Mouse (Mus musculus): ENCODE measurements at regions not wholly inside any gene's neighbourhood (a gene's known extent, or its start where the extent isn't known, plus 50 kb on each side); places are given as distances from the start of the nearest gene placed in this dataset.

DNA sequence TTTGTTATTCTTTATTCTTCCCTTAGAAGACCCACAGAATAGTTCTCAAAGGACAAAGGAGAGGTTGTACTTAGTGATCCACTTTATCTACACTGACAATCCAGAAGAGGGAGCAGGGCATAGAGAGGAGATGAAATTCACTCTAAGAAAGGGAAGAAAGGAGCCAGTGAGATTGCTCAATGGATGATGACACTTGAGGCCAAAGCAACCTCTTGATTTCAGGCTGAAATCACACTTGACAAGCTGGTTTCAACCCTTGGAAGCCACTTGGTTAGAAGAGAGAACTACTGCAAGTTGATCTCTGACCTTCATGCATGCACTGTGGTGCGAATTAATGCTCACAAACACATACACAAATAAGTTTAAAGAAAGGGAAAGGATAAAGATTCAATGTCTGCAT, 66.5 kb downstream of the Ccnl1 start:
- 91% methylated on average over 1 of the region's 1 CpGs for WGBS
- no peaks in the 10 kb centered on the region for H3K9me3 ChIP-seq (ENCODE audit: control insufficient read depth, low read length)
- no peak overlapping the region for H3K4me2 ChIP-seq (ENCODE audit: low read length)
- no peak for ATAC-seq (ENCODE audit: insufficient number of reproducible peaks, insufficient read depth, low FRiP score, low read depth)
- no peaks in the 10 kb centered on the region for H3K27me3 ChIP-seq (ENCODE audit: control insufficient read depth, insufficient read depth, low read length)
- no peak overlapping the region for H3K4me3 ChIP-seq (ENCODE audit: control insufficient read depth in 1 of 2, insufficient read depth in 1 of 2, low read depth in 1 of 2, low read length in 2 of 2)
- H3K4me1 ChIP-seq (ENCODE audit: control insufficient read depth in 2 of 2, insufficient read depth in 2 of 2, low read length in 2 of 2): peaks cover 14 to 26% of the 10 kb centered on the region in 2 experiments
- H3K9ac ChIP-seq (ENCODE audit: low read length): no peak overlapping the region
- H3K27ac ChIP-seq (replicated peaks in 1 of 2; ENCODE audit: control insufficient read depth in 1 of 2, insufficient read depth in 1 of 2, low read depth in 2 of 2, low read length in 2 of 2): no peak overlapping the region
- no peaks in the 10 kb centered on the region for H3K36me3 ChIP-seq (ENCODE audit: control insufficient read depth, insufficient read depth, low read length)

DNA sequence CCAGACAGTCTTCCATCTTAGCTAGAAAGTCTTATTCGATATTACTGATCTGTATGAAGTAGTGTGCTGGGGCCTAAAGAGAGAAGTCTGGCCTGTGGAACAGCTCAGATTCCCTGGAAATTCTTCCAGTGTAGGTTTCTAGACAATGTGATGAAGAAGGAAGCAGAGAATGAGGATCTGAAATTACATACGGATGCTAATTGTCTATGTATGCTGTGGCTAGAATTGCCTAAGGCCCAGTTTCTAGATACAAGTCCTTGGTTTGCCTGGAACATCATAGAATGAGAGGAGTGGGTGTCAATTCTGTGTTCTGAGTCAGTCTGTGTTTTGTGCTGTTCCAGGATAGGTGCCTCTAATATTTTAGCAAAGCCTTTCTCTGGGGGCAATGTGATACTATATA, 66.9 kb downstream of the Ccnl1 start:
- 93% methylated on average over 2 of the region's 2 CpGs for WGBS
- no peak overlapping the region for H3K9ac ChIP-seq (ENCODE audit: low read length)
- ATAC-seq (ENCODE audit: insufficient number of reproducible peaks, insufficient read depth, low FRiP score, low read depth): no peak

GRCm38 (mm10) chr3:65888921-65889320, 69.1 kb downstream of the Ccnl1 start:
- WGBS: 9% methylated on average over 3 of the region's 3 CpGs
- Histone ChIP-seq H3K4me2 (ENCODE audit: low read length) (no peak overlapping the region), H3K36me3 (ENCODE audit: control insufficient read depth, insufficient read depth, low read length) (no peaks in the 10 kb centered on the region), H3K27ac (replicated peaks in 1 of 2; ENCODE audit: control insufficient read depth in 1 of 2, insufficient read depth in 1 of 2, low read depth in 2 of 2, low read length in 2 of 2) (peak overlapping the region; percentile 60 to 84), H3K9me3 (ENCODE audit: control insufficient read depth, low read length) (no peaks in the 10 kb centered on the region), H3K4me1 (ENCODE audit: control insufficient read depth in 2 of 2, insufficient read depth in 2 of 2, low read length in 2 of 2) (peaks cover 12 to 19% of the 10 kb centered on the region in 2 experiments), H3K9ac (ENCODE audit: low read length) (no peak overlapping the region), H3K4me3 (ENCODE audit: control insufficient read depth in 1 of 2, insufficient read depth in 1 of 2, low read depth in 1 of 2, low read length in 2 of 2) (no peak overlapping the region), H3K27me3 (ENCODE audit: control insufficient read depth, insufficient read depth, low read length) (no peaks in the 10 kb centered on the region)
- ATAC-seq (ENCODE audit: insufficient number of reproducible peaks, insufficient read depth, low FRiP score, low read depth): peak; percentile 78

More for the DNA sequence above, 66.9 kb downstream of the Ccnl1 start:
- H3K36me3 ChIP-seq (ENCODE audit: control insufficient read depth, insufficient read depth, low read length): no peaks in the 10 kb centered on the region
- H3K4me2 ChIP-seq (ENCODE audit: low read length): no peak overlapping the region
- no peaks in the 10 kb centered on the region for H3K9me3 ChIP-seq (ENCODE audit: control insufficient read depth, low read length)
- no peak overlapping the region for H3K4me3 ChIP-seq (ENCODE audit: control insufficient read depth in 1 of 2, insufficient read depth in 1 of 2, low read depth in 1 of 2, low read length in 2 of 2)
- H3K27me3 ChIP-seq (ENCODE audit: control insufficient read depth, insufficient read depth, low read length): no peaks in the 10 kb centered on the region
- H3K4me1 ChIP-seq (ENCODE audit: control insufficient read depth in 2 of 2, insufficient read depth in 2 of 2, low read length in 2 of 2): peaks cover 11 to 25% of the 10 kb centered on the region in 2 experiments
- no peak overlapping the region for H3K27ac ChIP-seq (replicated peaks in 1 of 2; ENCODE audit: control insufficient read depth in 1 of 2, insufficient read depth in 1 of 2, low read depth in 2 of 2, low read length in 2 of 2)

- Histone ChIP-seq H3K27me3 (ENCODE audit: control insufficient read depth, insufficient read depth, low read length) (no peaks in the 10 kb centered on the region), H3K27ac (replicated peaks in 1 of 2; ENCODE audit: control insufficient read depth in 1 of 2, insufficient read depth in 1 of 2, low read depth in 2 of 2, low read length in 2 of 2) (no peak overlapping the region), H3K4me3 (ENCODE audit: control insufficient read depth in 1 of 2, insufficient read depth in 1 of 2, low read depth in 1 of 2, low read length in 2 of 2) (no peak overlapping the region), H3K9me3 (ENCODE audit: control insufficient read depth, low read length) (no peaks in the 10 kb centered on the region), H3K4me1 (ENCODE audit: control insufficient read depth in 2 of 2, insufficient read depth in 2 of 2, low read length in 2 of 2) (peaks cover 11 to 17% of the 10 kb centered on the region in 2 experiments), H3K9ac (ENCODE audit: low read length) (no peak overlapping the region), H3K4me2 (ENCODE audit: low read length) (no peak overlapping the region), H3K36me3 (ENCODE audit: control insufficient read depth, insufficient read depth, low read length) (no peaks in the 10 kb centered on the region)
- 58% methylated on average over 10 of the region's 10 CpGs for WGBS
- no peak for ATAC-seq (ENCODE audit: insufficient number of reproducible peaks, insufficient read depth, low FRiP score, low read depth)
These were observed 73.5 kb downstream of the Ccnl1 start for GRCm38 (mm10) chr3:65884571-65885011.

GRCm38 (mm10) chr3:65882123-65882522, 75.9 kb downstream of the Ccnl1 start:
- H3K9ac ChIP-seq (ENCODE audit: low read length): no peak overlapping the region
- no peaks in the 10 kb centered on the region for H3K36me3 ChIP-seq (ENCODE audit: control insufficient read depth, insufficient read depth, low read length)
- no peaks in the 10 kb centered on the region for H3K9me3 ChIP-seq (ENCODE audit: control insufficient read depth, low read length)
- WGBS: 92% methylated on average over 2 of the region's 2 CpGs
- H3K4me3 ChIP-seq (ENCODE audit: control insufficient read depth in 1 of 2, insufficient read depth in 1 of 2, low read depth in 1 of 2, low read length in 2 of 2): no peak overlapping the region
- H3K27ac ChIP-seq (replicated peaks in 1 of 2; ENCODE audit: control insufficient read depth in 1 of 2, insufficient read depth in 1 of 2, low read depth in 2 of 2, low read length in 2 of 2): no peak overlapping the region
- no peaks in the 10 kb centered on the region for H3K27me3 ChIP-seq (ENCODE audit: control insufficient read depth, insufficient read depth, low read length)
- H3K4me2 ChIP-seq (ENCODE audit: low read length): no peak overlapping the region
- peaks cover 0 to 6% of the 10 kb centered on the region in 2 experiments; a peak in 1 of 4 replicates for H3K4me1 ChIP-seq (ENCODE audit: control insufficient read depth in 2 of 2, insufficient read depth in 2 of 2, low read length in 2 of 2)
- ATAC-seq (ENCODE audit: insufficient number of reproducible peaks, insufficient read depth, low FRiP score, low read depth): no peak
